Mouse (Mus musculus) v-Abl transformed pro-B cells (cell line): ENCODE data around the gene Sec14l4.

Experiments used
- in situ Hi-C, 2 experiments: fragments of 400-800 bp; cut with MboI; formaldehyde crosslinking; loops; one replicate each; pipeline ENCODE4 v1.15.1; 2025; ENCODE audit not compliant: unreplicated experiment in 2 of 2

The Sec14l4 gene

DNA sequence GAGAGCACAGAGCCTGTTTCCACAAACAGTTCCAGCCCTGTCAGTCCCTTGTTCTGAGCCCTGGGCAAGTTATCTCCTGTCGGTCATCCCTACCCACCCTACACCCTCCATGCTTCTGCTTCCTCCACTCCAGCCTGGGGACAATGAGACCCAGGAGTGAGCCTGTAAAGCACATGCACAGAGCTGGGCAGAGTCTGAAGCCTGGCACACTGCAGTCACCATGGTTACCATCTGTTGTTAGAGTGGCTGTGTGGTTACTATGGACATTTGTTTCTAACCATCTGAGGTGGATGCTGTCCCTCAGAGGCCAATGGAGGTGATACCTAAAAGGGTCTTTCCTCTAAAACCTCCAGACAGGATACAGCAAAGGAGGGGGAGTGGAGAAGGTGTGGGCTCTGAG lies 38.4 kb downstream of the Sec14l4 start:
- in situ Hi-C loops = no loop called here

DNA sequence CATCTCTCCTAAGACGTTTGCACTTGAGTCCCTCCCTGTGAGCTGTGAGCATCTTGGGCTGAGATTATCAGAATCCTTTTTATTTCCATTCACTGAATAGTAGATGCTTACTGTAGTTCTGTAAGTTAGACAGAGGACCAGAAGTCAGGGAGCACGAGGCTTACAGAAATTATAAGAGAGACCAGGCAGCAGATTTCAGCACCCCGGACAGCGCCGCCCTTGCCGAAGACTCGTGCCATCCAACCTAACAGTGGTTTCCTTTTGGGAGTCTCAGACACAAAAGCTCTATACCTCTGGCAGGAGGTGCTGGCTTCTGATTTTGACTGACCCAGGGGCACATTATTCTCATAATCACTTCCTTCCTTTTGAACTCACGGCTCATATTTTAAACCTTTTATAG lies 45.4 kb downstream of the Sec14l4 start:
- in situ Hi-C loops = loop anchor here in 1 of 2 experiments (5.0 kb wide), 1 partner anchor 74 kb away; no protein-coding TSS in a partner anchor

DNA sequence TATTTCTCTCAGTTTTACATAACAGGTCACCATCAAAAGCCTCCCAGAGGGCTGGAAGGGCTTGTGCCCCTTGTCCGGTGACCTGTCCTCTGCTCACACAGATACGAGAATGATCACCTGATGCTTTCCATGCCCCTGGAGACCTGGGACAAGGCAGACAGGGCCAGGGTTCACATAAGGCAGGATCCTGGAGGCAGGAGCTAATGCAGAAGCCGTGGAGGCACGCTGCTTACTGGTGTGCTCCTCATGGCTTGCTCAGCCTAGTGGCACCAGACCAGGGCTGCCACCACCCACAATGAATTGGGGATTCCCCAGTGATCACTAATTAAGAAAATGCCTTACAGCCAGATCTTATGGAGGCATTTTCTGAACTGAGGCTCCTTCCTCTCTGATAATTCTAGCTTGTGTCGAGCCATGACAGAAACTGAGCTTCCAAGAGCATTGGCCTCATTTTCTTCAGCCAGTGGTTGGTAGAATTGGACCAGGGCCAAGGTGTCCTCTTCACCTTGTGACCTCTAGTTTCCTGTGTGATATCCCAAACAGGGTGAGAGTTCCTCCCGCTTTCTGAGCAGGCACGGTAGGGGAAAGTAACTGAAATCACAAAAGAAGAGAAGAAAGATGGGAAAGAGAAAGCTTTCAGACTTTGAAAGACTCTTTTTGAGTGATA lies 47.1 kb downstream of the Sec14l4 start:
- in situ Hi-C loops = loop anchor here in 1 of 2 experiments (5.0 kb wide), 1 partner anchor 76 kb away; no protein-coding TSS in a partner anchor

DNA sequence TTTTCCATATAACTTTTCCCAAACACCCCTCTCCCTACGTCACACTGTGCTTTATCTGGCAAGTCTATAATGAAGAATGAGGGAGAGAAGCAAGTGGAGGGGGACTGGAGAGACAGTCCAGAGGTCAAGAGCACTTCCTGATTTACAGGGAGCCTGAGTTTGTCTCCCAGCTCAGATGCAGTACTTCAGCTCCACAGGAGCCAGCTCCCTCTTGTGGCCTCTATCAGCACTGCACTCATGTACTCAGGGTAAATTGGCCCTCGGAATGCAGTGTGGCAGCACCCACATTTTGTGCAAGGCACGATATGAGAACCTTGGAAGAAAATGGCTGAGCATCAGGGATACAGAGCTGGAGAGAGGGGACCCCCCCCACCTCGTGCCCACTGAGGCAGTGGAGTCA lies 49.0 kb downstream of the Sec14l4 start:
- in situ Hi-C loops = no loop called here

DNA sequence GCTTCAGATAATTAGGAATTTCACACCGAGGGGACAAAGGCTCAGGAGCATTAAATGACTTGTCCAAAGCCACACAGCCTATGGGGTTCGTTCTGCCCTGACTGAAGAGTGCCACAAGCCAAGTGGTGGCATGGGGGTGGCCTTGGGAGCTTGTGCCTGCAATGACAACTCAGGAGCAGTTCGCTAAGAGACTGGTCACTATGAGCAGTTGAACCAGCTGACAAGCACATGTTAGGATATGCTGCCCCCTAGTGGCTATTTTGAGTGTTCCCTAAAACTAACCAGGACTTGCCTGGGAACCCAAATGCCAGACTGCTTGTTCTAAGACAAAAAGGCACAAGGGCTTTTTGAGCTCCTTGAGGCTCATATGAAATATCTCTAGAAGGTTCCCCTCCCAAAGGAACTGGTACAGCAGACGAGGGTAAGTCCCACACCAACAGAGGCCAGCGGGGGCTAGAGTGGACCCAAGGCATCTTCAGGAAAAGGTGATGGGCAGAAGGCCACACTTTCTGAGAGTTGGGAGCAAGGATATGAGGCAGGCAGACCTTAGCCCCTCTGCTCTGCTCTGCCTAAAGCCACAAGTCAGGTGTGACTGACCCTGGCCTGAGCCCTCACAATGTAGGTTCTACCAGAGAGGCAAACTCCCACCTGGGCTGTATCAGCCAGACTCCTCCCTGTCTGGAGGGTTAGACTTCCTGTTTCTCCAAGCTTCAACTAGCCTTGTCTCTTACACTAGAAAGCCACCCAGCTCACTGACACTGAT lies 52.2 kb downstream of the Sec14l4 start:
- in situ Hi-C loops = no loop called here

DNA sequence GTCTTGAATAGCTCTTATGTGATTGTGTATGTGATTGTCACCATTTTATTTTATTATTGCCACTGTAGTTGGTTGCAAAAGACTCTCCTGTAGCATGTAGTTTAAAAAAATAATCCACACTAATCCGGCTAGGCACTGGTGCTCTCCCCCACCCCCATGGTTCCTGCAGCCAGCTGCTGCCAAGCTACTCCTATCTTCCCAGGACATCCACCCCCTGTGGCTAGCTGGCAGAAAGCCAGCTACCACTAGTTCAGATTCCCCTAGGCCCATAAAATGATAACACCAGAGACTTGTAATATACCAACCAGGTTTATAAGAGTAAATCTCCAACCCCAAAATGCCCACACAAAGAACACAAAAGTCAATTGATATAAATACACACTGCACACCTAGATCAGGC lies 55.0 kb downstream of the Sec14l4 start:
- in situ Hi-C loops = loop anchor here in 1 of 2 experiments (5.0 kb wide), 1 partner anchor 84 kb away; no protein-coding TSS in a partner anchor

DNA sequence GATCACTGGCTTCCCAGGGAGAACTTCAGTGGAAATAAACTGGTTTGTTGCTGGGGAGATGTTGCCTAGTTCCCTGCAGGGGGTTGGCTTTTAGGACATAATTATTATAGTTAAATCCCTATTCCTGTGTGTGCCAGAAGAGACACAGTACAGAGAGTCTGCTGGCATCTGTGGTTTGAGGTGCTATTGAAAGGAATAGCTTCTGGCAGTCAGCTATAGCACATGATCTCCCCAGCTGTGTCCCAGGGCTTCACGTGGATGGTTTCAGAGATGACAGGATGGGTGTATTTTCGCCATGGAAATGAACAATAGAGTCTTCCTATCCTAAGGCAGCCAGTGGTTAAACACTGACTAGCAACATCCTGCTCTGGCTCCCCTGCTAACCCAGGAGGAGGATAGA lies 56.0 kb downstream of the Sec14l4 start:
- in situ Hi-C loops = loop anchor here in 1 of 2 experiments (5.0 kb wide), 1 partner anchor 85 kb away; no protein-coding TSS in a partner anchor

DNA sequence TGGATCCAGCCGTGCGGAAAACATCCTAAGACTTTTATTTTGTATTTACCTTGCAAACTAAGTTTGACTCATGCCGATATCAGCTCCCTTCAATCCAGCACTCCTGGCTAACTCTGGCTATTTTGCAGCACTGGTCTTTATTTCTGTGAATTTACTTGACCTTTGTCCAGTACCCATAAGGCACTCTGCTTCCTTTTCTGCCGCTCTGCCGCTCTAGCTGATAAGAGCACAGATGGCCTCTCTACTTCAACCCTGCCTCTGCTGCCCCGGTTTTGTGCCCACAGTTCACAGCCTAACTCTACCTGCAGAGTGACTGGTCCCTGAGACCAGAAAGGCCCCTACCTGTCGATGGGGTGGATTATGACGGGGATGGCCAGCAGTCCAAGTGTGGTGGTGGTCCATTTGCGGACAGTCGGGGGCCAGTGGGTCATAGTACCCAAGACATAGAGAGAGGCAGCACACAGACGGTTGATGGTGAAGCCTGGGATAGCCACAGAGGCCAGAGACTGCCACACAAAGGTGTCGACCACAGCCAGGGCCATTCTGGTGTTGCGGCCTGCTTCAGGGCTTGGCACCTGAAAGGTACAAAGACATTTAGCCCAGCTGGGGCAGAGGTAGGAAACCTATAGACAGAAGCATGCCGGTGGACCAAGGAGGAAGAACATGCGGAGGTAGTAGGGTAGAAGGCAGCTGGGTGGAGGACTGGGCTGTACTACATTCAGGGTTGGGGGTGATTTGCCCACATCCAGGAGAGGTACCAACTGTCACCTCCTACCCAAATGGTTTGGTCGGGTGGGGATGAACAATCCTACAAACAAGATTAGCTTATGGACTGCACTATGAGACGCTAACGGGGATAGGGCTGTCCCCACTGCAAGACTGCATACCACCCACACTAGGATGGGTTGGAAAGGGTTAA lies 62.5 kb downstream of the Sec14l4 start:
- in situ Hi-C loops = no loop called here

DNA sequence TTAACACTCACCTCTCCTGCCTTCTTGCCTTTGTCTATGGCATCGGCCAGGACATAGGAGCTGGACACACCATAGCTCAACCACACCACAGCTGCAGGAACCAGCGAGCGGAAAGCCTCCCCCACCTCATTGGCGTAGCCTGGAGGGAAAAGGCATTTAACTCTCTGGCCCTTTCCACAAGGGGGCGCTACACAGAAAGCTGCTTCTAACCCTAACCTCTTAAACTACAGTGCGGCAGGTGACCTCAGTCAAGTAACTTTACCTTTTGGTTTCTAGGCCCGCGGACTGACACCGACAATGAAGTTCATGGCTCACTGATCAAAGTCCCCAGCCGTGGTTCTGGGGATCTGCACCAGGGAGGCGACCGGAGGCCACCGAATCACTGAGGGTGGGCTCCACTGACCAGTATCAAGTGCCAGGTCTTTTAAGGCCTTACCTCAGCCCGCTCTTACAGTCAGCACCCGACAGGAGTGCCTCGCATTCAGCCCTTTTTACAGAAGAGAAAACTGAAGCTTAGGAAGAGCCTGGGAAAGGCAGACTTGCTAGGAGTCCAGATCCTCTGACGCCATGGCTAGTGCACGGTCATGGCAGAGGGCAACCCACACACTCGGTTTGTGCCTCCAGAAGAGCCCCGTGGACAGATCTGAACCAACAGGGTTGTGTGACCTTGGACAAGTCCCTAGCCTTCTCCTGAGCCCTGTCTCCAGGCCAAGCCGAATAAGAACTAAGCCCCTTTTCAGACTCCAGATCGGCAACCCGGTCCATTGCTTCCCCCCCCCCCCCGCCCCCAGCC lies 63.3 kb downstream of the Sec14l4 start:
- in situ Hi-C loops = no loop called here

DNA sequence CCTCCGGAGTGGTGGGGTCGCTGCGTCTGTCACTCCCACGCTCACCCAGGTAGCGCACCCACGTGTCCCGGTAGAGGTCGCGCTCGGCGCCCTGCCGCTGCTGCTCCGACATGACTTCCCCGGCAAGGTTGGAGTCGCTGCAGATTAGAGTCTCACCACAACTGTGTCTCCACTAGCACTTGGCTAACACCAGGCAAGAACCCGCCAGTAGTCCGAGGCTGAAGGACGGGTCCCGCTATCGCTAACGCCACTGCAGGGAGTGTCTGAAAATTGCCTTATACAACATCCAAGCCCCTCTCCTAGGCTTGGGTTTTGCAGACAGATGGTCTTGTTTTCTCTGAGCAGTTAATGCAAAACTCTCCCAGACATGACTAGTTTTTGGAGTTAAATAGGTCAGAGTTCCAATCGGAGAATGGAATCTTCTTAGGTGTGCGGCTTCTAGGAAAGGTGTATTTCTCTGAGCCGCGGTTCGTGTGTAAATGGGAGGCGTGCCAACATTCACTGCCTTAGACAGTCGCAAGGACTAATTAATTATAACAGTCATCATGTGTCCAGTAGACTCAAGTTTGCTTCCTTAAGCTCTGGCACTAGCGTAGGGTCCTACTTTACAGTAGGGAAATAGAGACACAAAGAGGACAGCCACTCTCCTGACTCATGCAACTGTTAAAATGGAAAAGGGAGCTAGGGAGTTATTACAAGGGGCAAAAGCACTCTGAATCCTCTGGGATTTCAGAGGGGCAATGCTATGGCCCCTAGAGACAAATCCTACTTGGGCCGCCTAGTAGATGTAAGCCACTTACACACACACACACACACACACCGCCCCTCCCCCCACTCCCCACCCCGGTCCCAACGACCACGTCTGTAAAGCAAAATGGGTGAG lies 64.2 kb downstream of the Sec14l4 start, which contains the start of gene Mtfp1:
Gene Mtfp1 (minus strand): TSS at position 275 of the 883 bp plus-strand sequence.
- in situ Hi-C loops = no loop called here

DNA sequence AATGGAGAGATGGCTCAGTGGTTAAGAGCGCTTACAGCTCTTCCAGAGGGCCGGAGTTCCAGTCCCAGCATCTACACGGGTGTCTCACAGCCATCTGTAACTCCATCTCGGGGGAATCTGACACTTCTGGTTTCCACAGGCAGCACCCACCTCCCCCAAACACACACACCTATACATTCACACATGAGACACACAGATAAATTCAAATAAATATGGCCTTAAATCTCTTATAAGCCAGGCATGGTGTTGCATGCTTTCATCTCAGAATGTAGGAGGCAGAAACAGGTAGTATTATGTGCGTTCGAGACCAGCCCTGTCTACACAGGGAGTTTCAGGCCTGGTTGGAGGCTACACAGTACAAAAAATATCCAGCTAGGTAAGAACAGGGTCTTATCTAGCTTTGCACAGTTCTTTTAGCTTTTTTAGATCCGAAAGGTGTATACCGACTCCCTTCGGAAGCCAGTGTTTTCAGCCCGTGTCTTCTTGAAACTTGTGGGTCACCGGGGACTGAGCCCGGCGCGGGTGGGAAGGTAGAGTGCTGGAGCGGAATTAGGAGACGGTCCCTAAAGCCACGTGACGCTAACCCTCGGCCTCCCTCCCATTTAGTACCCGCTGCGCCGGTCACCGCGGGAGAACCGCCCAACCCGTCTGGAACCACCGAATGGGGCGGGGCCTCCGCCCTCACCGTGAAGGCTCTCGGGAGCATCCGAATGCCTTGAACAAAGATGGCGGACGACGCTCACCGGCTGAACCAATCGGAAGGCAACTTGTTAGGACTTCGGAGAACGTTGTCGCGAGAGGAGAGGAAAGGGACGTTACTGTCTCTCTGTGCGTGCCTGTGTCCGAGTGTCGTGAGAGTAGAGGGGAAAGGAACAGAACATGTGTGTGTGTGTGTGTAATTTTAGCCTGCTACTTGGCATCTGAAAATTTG lies 65.1 kb downstream of the Sec14l4 start:
- in situ Hi-C loops = no loop called here

DNA sequence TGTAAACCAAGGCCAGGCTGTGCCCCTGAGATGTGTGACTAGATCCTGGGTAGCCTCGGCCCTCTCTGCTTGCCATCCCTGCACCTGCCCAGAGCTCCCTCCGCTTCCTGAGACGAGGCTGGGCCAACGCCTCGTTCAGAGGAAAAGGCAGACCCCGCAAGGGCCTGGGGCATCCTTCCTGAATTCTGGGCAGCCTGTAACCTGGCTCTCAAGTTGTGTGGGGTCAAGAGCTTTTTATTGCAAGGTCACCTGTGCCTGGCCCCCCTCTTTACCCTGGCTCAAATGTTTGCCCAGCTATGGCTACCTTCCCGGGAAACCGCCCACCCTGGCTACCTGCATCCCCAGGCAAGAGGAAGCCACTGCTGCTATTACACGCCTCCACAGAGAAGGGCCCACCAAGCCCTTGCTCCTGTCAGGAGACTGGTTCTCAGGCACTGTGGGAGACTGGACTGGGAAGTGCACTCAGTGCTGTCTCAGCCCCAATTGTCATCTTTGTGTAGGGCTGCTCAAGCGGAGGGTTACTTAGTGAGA lies 65.9 kb downstream of the Sec14l4 start:
- in situ Hi-C loops = no loop called here
